Mouse (Mus musculus) intestine, embryonic 15.5 days (tissue): ENCODE results near the gene Gm28042. TPM values are rescaled to one million over a fixed set of nuclear protein-coding genes. Genes with fewer than 3 reads are reported as not detected.

Experiments
- ATAC-seq: fragments of 200-750 bp; cut with Nextera tagmentation; 2 replicates; pipeline ENCODE4 v1.8.0; 2017; ENCODE audit warnings: moderate TSS enrichment, moderate library complexity
- H3K27ac ChIP-seq: fragments of 300-500 bp; sonication (generic); 2 replicates; pipeline ENCODE4 v1.5.1; 2015; ENCODE audit warnings: mild to moderate bottlenecking, inconsistent platforms
- H3K27me3 ChIP-seq: fragments of 300-500 bp; sonication (generic); replicated peaks from 2 replicates; pipeline ENCODE4 v1.6.1; 2015; ENCODE audit warnings: inconsistent platforms
- H3K36me3 ChIP-seq: fragments of 300-500 bp; sonication (generic); 2 replicates; pipeline ENCODE4 v1.6.1; 2015; ENCODE audit warnings: inconsistent platforms
- H3K4me1 ChIP-seq: fragments of 300-500 bp; sonication (generic); replicated peaks from 2 replicates; pipeline ENCODE4 v1.6.1; 2015; ENCODE audit warnings: inconsistent platforms
- H3K4me2 ChIP-seq: fragments of 300-500 bp; sonication (generic); replicated peaks from 2 replicates; pipeline ENCODE4 v1.6.1; 2015; ENCODE audit warnings: mild to moderate bottlenecking, inconsistent platforms
- H3K4me3 ChIP-seq: fragments of 300-500 bp; sonication (generic); replicated peaks from 2 replicates; pipeline ENCODE4 v1.5.1; 2015; ENCODE audit warnings: inconsistent platforms
- H3K9ac ChIP-seq: fragments of 300-500 bp; sonication (generic); 2 replicates; pipeline ENCODE4 v1.6.1; 2015; ENCODE audit warnings: inconsistent platforms
- H3K9me3 ChIP-seq: fragments of 300-500 bp; sonication (generic); 2 replicates; pipeline ENCODE4 v1.6.1; 2016; ENCODE audit warnings: inconsistent platforms
- whole genome bisulfite sequencing: fragments of 180-500 bp; shearing (Covaris S2); methylation state at CpG from one replicate; pipeline ENCODE4 v1.1.7; 2015; 5-methylcytosine and 5-hydroxymethylcytosine counted together
- polyA plus RNA-seq: library from polyadenylated mRNA; unstranded; fragments of >200 nt; fragmentation: Nextera tagmentation; extraction: Ambion mirVana; gene quantifications from 2 replicates; pipeline ENCODE4 v1.2.1, GENCODE M21; 2015

The Gm28042 gene
- 2.2 TPM in 2 replicates for polyA plus RNA-seq

GRCm38 (mm10) chr2:120026984-120027949, at the start of gene Gm28042, which contains the start of gene Jmjd7:
Gene Gm28042 (plus strand): TSS chr2:120027493.
Gene Jmjd7 (plus strand): TSS chr2:120027483.
- Histone ChIP-seq H3K36me3 (peaks cover 13% of the 10 kb centered on the region; the same call in 1 of the 2 replicates), H3K4me1 (peaks cover 9% of the 10 kb centered on the region), H3K9ac (peak within 1 kb of the TSS; percentile 87), H3K4me2 (peak within 1 kb of the TSS; percentile 74), H3K4me3 (peak within 1 kb of the TSS; percentile 80), H3K9me3 (no peaks in the 10 kb centered on the region), H3K27ac (peak within 1 kb of the TSS; percentile 86), H3K27me3 (no peaks in the 10 kb centered on the region)
- 5% methylated on average over 50 of the region's 50 CpGs for WGBS
- ATAC-seq: peak; percentile 96

GRCm38 (mm10) chr2:119980343-119980986, 46.8 kb upstream of the Gm28042 start:
- 85% methylated on average over 7 of the region's 7 CpGs for WGBS
- Histone ChIP-seq H3K9ac (no peak overlapping the region), H3K27ac (no peak overlapping the region), H3K4me2 (no peak overlapping the region), H3K36me3 (no peaks in the 10 kb centered on the region), H3K4me3 (no peak overlapping the region), H3K9me3 (no peaks in the 10 kb centered on the region), H3K27me3 (no peaks in the 10 kb centered on the region), H3K4me1 (no peaks in the 10 kb centered on the region)
- ATAC-seq: no peak

- no peak overlapping the region for H3K4me3 ChIP-seq
- no peaks in the 10 kb centered on the region for H3K27me3 ChIP-seq
- no peaks in the 10 kb centered on the region for H3K9me3 ChIP-seq
- H3K4me2 ChIP-seq: no peak overlapping the region
- H3K36me3 ChIP-seq: no peaks in the 10 kb centered on the region
- 86% methylated on average over 2 of the region's 2 CpGs for WGBS
- H3K4me1 ChIP-seq: no peaks in the 10 kb centered on the region
- H3K27ac ChIP-seq: no peak overlapping the region
- no peak for ATAC-seq
- no peak overlapping the region for H3K9ac ChIP-seq
Observed at GRCm38 (mm10) chr2:119981631-119982030, 45.7 kb upstream of the Gm28042 start.

- WGBS: 72% methylated on average over 8 of the region's 8 CpGs
Observed at GRCm38 (mm10) chr2:119985871-119986270, 41.4 kb upstream of the Gm28042 start.

GRCm38 (mm10) chr2:119986369-119986768, 40.9 kb upstream of the Gm28042 start:
- Histone ChIP-seq H3K36me3 (no peaks in the 10 kb centered on the region), H3K4me1 (0 out of 2 replicates have a peak, but pooled peaks cover 4% of the 10 kb centered on the region), H3K27me3 (no peaks in the 10 kb centered on the region), H3K9me3 (no peaks in the 10 kb centered on the region), H3K4me3 (no peak overlapping the region), H3K27ac (no peak overlapping the region), H3K4me2 (no peak overlapping the region), H3K9ac (no peak overlapping the region)
- 66% methylated on average over 6 of the region's 6 CpGs for WGBS
- peak; percentile 51 for ATAC-seq

More at GRCm38 (mm10) chr2:119985871-119986270, 41.4 kb upstream of the Gm28042 start:
- H3K4me1 ChIP-seq: 0 out of 2 replicates have a peak, but pooled peaks cover 4% of the 10 kb centered on the region
- no peak overlapping the region for H3K9ac ChIP-seq
- no peaks in the 10 kb centered on the region for H3K9me3 ChIP-seq
- no peaks in the 10 kb centered on the region for H3K36me3 ChIP-seq
- H3K4me3 ChIP-seq: no peak overlapping the region
- ATAC-seq: 0 out of 2 replicates have a peak, but pooled peaks have one; percentile 39
- H3K27me3 ChIP-seq: no peaks in the 10 kb centered on the region
- no peak overlapping the region for H3K27ac ChIP-seq
- no peak overlapping the region for H3K4me2 ChIP-seq

GRCm38 (mm10) chr2:119987441-119987840, 39.9 kb upstream of the Gm28042 start:
- Histone ChIP-seq H3K9ac (no peak overlapping the region), H3K4me2 (no peak overlapping the region), H3K27ac (no peak overlapping the region), H3K36me3 (no peaks in the 10 kb centered on the region), H3K9me3 (no peaks in the 10 kb centered on the region), H3K4me3 (no peak overlapping the region), H3K27me3 (no peaks in the 10 kb centered on the region), H3K4me1 (0 out of 2 replicates have a peak, but pooled peaks cover 4% of the 10 kb centered on the region)
- 94% methylated on average over 2 of the region's 2 CpGs for whole genome bisulfite sequencing
- ATAC-seq: no peak

- H3K36me3 ChIP-seq: no peaks in the 10 kb centered on the region
- no peaks in the 10 kb centered on the region for H3K27me3 ChIP-seq
- H3K9ac ChIP-seq: no peak overlapping the region
- H3K4me1 ChIP-seq: 0 out of 2 replicates have a peak, but pooled peaks cover 4% of the 10 kb centered on the region
- no peak overlapping the region for H3K4me2 ChIP-seq
- H3K4me3 ChIP-seq: no peak overlapping the region
- H3K9me3 ChIP-seq: no peaks in the 10 kb centered on the region
- 75% methylated on average over 4 of the region's 4 CpGs for WGBS
- H3K27ac ChIP-seq: no peak overlapping the region
- ATAC-seq: no peak
Observed at GRCm38 (mm10) chr2:119988952-119989351, 38.3 kb upstream of the Gm28042 start.

GRCm38 (mm10) chr2:119990881-119991280, 36.4 kb upstream of the Gm28042 start:
- Histone ChIP-seq H3K9ac (no peak overlapping the region), H3K27me3 (no peaks in the 10 kb centered on the region), H3K4me2 (no peak overlapping the region), H3K27ac (no peak overlapping the region), H3K4me3 (no peak overlapping the region), H3K9me3 (no peaks in the 10 kb centered on the region), H3K4me1 (peaks cover 15% of the 10 kb centered on the region; the same call in 1 of the 2 replicates), H3K36me3 (no peaks in the 10 kb centered on the region)
- WGBS: 71% methylated on average over 6 of the region's 6 CpGs
- ATAC-seq: 0 out of 2 replicates have a peak, but pooled peaks have one; percentile 31

GRCm38 (mm10) chr2:119992349-119992748, 34.9 kb upstream of the Gm28042 start:
- peak; percentile 78 for ATAC-seq
- Histone ChIP-seq H3K4me1 (peaks cover 17% of the 10 kb centered on the region; the same call in 1 of the 2 replicates), H3K27ac (no peak overlapping the region), H3K4me2 (no peak overlapping the region), H3K4me3 (no peak overlapping the region), H3K27me3 (no peaks in the 10 kb centered on the region), H3K36me3 (no peaks in the 10 kb centered on the region), H3K9ac (no peak overlapping the region), H3K9me3 (no peaks in the 10 kb centered on the region)
- 91% methylated on average over 2 of the region's 2 CpGs for WGBS

- Histone ChIP-seq H3K27ac (no peak overlapping the region), H3K4me3 (no peak overlapping the region), H3K4me2 (no peak overlapping the region), H3K9me3 (no peaks in the 10 kb centered on the region), H3K4me1 (peaks cover 17% of the 10 kb centered on the region; the same call in 1 of the 2 replicates), H3K27me3 (no peaks in the 10 kb centered on the region), H3K9ac (no peak overlapping the region), H3K36me3 (no peaks in the 10 kb centered on the region)
- 52% methylated on average over 2 of the region's 2 CpGs for WGBS
- ATAC-seq: no peak
Observed at GRCm38 (mm10) chr2:119993515-119993914, 33.8 kb upstream of the Gm28042 start.

- Histone ChIP-seq H3K4me1 (peaks cover 17% of the 10 kb centered on the region; the same call in 1 of the 2 replicates), H3K4me2 (no peak overlapping the region), H3K27me3 (no peaks in the 10 kb centered on the region), H3K4me3 (no peak overlapping the region), H3K36me3 (no peaks in the 10 kb centered on the region), H3K9me3 (no peaks in the 10 kb centered on the region), H3K27ac (peak overlapping the region; percentile 72), H3K9ac (no peak overlapping the region)
- 81% methylated on average over 6 of the region's 6 CpGs for WGBS
- 0 out of 2 replicates have a peak, but pooled peaks have one; percentile 34 for ATAC-seq
Observed at GRCm38 (mm10) chr2:119994839-119995238, 32.5 kb upstream of the Gm28042 start.
